Mouse (Mus musculus): Measurements from ENCODE around the gene Cdh13. TPM values are rescaled to one million over a fixed set of nuclear protein-coding genes. Genes with fewer than 3 reads are reported as not detected.

Cdh13 gene
- total RNA-seq, 1 experiment from 2014 or later: not detected

GRCm38 (mm10) chr8:118961877-118962545 is 678.5 kb downstream of the Cdh13 start:
- ATAC-seq (ENCODE audit: extremely low read depth, insufficient number of reproducible peaks, low FRiP score, poor library complexity, severe bottlenecking): no peak

- no peak for ATAC-seq (ENCODE audit: extremely low read depth, insufficient number of reproducible peaks, low FRiP score, poor library complexity, severe bottlenecking)
These were observed 681.7 kb downstream of the Cdh13 start for GRCm38 (mm10) chr8:118965101-118965840.

- no peak for ATAC-seq (ENCODE audit: extremely low read depth, insufficient number of reproducible peaks, low FRiP score, poor library complexity, severe bottlenecking)
These were observed 685.4 kb downstream of the Cdh13 start for GRCm38 (mm10) chr8:118968896-118969295.

GRCm38 (mm10) chr8:118979800-118980199 is 696.3 kb downstream of the Cdh13 start:
- no peak for ATAC-seq (ENCODE audit: extremely low read depth, insufficient number of reproducible peaks, low FRiP score, poor library complexity, severe bottlenecking)

GRCm38 (mm10) chr8:118983724-118984123 is 700.2 kb downstream of the Cdh13 start:
- ATAC-seq (ENCODE audit: extremely low read depth, insufficient number of reproducible peaks, low FRiP score, poor library complexity, severe bottlenecking): no peak

- ATAC-seq (ENCODE audit: extremely low read depth, insufficient number of reproducible peaks, low FRiP score, poor library complexity, severe bottlenecking): no peak
These were observed 703.3 kb downstream of the Cdh13 start for GRCm38 (mm10) chr8:118986796-118987195.

GRCm38 (mm10) chr8:118995641-118996188 is 712.2 kb downstream of the Cdh13 start:
- ATAC-seq (ENCODE audit: extremely low read depth, insufficient number of reproducible peaks, low FRiP score, poor library complexity, severe bottlenecking): no peak

- no peak for ATAC-seq (ENCODE audit: extremely low read depth, insufficient number of reproducible peaks, low FRiP score, poor library complexity, severe bottlenecking)
These were observed 717.1 kb downstream of the Cdh13 start for GRCm38 (mm10) chr8:119000595-119000994.

- no peak for ATAC-seq (ENCODE audit: extremely low read depth, insufficient number of reproducible peaks, low FRiP score, poor library complexity, severe bottlenecking)
These were observed 721.3 kb downstream of the Cdh13 start for GRCm38 (mm10) chr8:119004821-119005220.

GRCm38 (mm10) chr8:119018675-119019074 is 735.1 kb downstream of the Cdh13 start:
- ATAC-seq (ENCODE audit: extremely low read depth, insufficient number of reproducible peaks, low FRiP score, poor library complexity, severe bottlenecking): no peak

- ATAC-seq (ENCODE audit: extremely low read depth, insufficient number of reproducible peaks, low FRiP score, poor library complexity, severe bottlenecking): no peak
These were observed 737.2 kb downstream of the Cdh13 start for GRCm38 (mm10) chr8:119020781-119021180.

GRCm38 (mm10) chr8:119021478-119021877 is 737.9 kb downstream of the Cdh13 start:
- ATAC-seq (ENCODE audit: extremely low read depth, insufficient number of reproducible peaks, low FRiP score, poor library complexity, severe bottlenecking): no peak

GRCm38 (mm10) chr8:119022301-119022870 is 738.9 kb downstream of the Cdh13 start:
- ATAC-seq (ENCODE audit: extremely low read depth, insufficient number of reproducible peaks, low FRiP score, poor library complexity, severe bottlenecking): no peak

- ATAC-seq (ENCODE audit: extremely low read depth, insufficient number of reproducible peaks, low FRiP score, poor library complexity, severe bottlenecking): no peak
These were observed 749.9 kb downstream of the Cdh13 start for GRCm38 (mm10) chr8:119033398-119033797.

- ATAC-seq (ENCODE audit: extremely low read depth, insufficient number of reproducible peaks, low FRiP score, poor library complexity, severe bottlenecking): no peak
These were observed 750.5 kb downstream of the Cdh13 start for GRCm38 (mm10) chr8:119034037-119034436.

GRCm38 (mm10) chr8:119035126-119035525 is 751.6 kb downstream of the Cdh13 start:
- no peak for ATAC-seq (ENCODE audit: extremely low read depth, insufficient number of reproducible peaks, low FRiP score, poor library complexity, severe bottlenecking)

GRCm38 (mm10) chr8:119037571-119037970 is 754.0 kb downstream of the Cdh13 start:
- ATAC-seq (ENCODE audit: extremely low read depth, insufficient number of reproducible peaks, low FRiP score, poor library complexity, severe bottlenecking): no peak

- no peak for ATAC-seq (ENCODE audit: extremely low read depth, insufficient number of reproducible peaks, low FRiP score, poor library complexity, severe bottlenecking)
These were observed 755.8 kb downstream of the Cdh13 start for GRCm38 (mm10) chr8:119039358-119039757.

- ATAC-seq (ENCODE audit: extremely low read depth, insufficient number of reproducible peaks, low FRiP score, poor library complexity, severe bottlenecking): no peak
These were observed 774.3 kb downstream of the Cdh13 start for GRCm38 (mm10) chr8:119057876-119058275.

- no peak for ATAC-seq (ENCODE audit: extremely low read depth, insufficient number of reproducible peaks, low FRiP score, poor library complexity, severe bottlenecking)
These were observed 778.1 kb downstream of the Cdh13 start for GRCm38 (mm10) chr8:119061671-119062070.

Measured in neutrophil, adult 5-6 weeks (primary cell).